Mouse (Mus musculus) cerebellum, postnatal 14 days (tissue): ENCODE results near the gene Dnajc13.

Experiments used
- DNase-seq, 2 experiments: peaks; one replicate each; pipeline ENCODE4 v3.0.0; 2021; ENCODE audit warnings: mixed read lengths in 2 of 2

The Dnajc13 gene

GRCm38 (mm10) chr9:104182328-104182727 lies 80.4 kb downstream of the Dnajc13 start:
- DNase-seq, result peak; percentile 11 to 20

GRCm38 (mm10) chr9:104181626-104182025 lies 81.1 kb downstream of the Dnajc13 start:
- DNase-seq, result peak; percentile 64 to 65

- no peak for DNase-seq
Observed at GRCm38 (mm10) chr9:104180046-104180445, 82.7 kb downstream of the Dnajc13 start.

- DNase-seq, result no peak
Observed at GRCm38 (mm10) chr9:104172342-104172741, 90.4 kb downstream of the Dnajc13 start.

GRCm38 (mm10) chr9:104171651-104172050 lies 91.1 kb downstream of the Dnajc13 start:
- no peak for DNase-seq

GRCm38 (mm10) chr9:104169986-104170385 lies 92.7 kb downstream of the Dnajc13 start:
- no peak for DNase-seq

GRCm38 (mm10) chr9:104165926-104166325 lies 96.8 kb downstream of the Dnajc13 start:
- no peak for DNase-seq

GRCm38 (mm10) chr9:104164194-104164593 lies 98.5 kb downstream of the Dnajc13 start:
- no peak for DNase-seq

- no peak for DNase-seq
Observed at GRCm38 (mm10) chr9:104161117-104161516, 101.6 kb downstream of the Dnajc13 start.

- no peak for DNase-seq
Observed at GRCm38 (mm10) chr9:104157291-104157690, 105.4 kb downstream of the Dnajc13 start.

GRCm38 (mm10) chr9:104156506-104156905 lies 106.2 kb downstream of the Dnajc13 start:
- no peak for DNase-seq

GRCm38 (mm10) chr9:104155100-104155715 lies 107.5 kb downstream of the Dnajc13 start:
- DNase-seq, result no peak

GRCm38 (mm10) chr9:104152121-104152520 lies 110.6 kb downstream of the Dnajc13 start:
- no peak for DNase-seq

GRCm38 (mm10) chr9:104148969-104149368 lies 113.8 kb downstream of the Dnajc13 start:
- DNase-seq, result no peak

- no peak for DNase-seq
Observed at GRCm38 (mm10) chr9:104146683-104147082, 116.0 kb downstream of the Dnajc13 start.

- no peak for DNase-seq
Observed at GRCm38 (mm10) chr9:104144314-104144996, 118.3 kb downstream of the Dnajc13 start.

- no peak for DNase-seq
Observed at GRCm38 (mm10) chr9:104142805-104143204, 119.9 kb downstream of the Dnajc13 start.

- DNase-seq, result no peak
Observed at GRCm38 (mm10) chr9:104140351-104140750, 122.4 kb downstream of the Dnajc13 start.

- DNase-seq, result no peak
Observed at GRCm38 (mm10) chr9:104130141-104130755, 132.5 kb downstream of the Dnajc13 start.

GRCm38 (mm10) chr9:104128110-104128509 lies 134.6 kb downstream of the Dnajc13 start:
- DNase-seq, result no peak

GRCm38 (mm10) chr9:104126833-104127232 lies 135.9 kb downstream of the Dnajc13 start, which contains the start of gene Ackr4:
Ackr4 (minus strand) TSS chr9:104126933.
- DNase-seq, result no peak

- no peak for DNase-seq
Observed at GRCm38 (mm10) chr9:104123622-104124021, 139.1 kb downstream of the Dnajc13 start.

GRCm38 (mm10) chr9:104123101-104123500 lies 139.6 kb downstream of the Dnajc13 start:
- no peak for DNase-seq

- DNase-seq, result no peak
Observed at GRCm38 (mm10) chr9:104109151-104109550, 153.6 kb downstream of the Dnajc13 start.
